Mouse (Mus musculus): ENCODE measurements around the gene Sema4g.

Sema4g gene

DNA sequence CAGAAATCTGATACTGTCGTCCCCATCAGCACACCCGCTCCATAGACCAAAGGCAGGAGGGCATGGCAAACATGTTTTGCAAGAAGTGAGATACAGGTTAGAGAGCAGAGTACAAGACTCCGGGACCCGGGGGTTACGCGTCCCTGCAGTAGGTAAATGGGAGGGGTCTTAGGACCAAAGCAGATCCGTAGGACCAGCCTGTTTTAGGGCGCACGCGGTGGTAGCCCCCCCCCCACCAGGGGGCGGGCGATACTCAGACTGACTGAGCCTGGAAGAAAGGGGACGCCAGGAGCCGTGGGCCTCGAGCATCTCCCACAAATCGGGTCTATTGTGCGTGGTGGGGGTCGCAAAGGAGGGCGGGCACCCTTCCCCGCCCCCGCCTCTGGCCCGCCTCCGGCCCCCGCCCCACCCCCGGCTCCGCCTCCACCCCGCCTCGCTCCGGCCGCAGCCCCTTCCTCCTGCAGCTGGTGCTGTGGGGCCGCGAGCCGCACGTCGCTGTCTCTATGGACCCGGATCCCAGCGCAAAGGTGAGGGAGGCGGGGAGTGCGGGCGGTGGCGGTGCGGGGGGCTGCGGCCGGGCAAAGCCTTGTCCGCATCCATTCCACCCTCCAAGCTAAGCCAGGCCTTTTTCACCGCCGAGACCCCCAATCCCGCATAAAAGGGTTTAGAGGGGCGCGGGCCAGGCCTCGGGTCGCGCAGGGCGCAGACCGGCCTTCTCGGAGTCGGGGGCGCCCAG lies at the start of gene Sema4g:
Sema4g (plus strand) TSS at position 271 of the 736 bp plus-strand sequence.
- no peak for DNase-seq (ENCODE audit: low spot score)

- no peak for DNase-seq (ENCODE audit: low spot score)
Observed at GRCm38 (mm10) chr19:44959633-44960032, 29.3 kb upstream of the Sema4g start.

- no peak for DNase-seq (ENCODE audit: low spot score)
Observed at GRCm38 (mm10) chr19:44965978-44966377, 22.9 kb upstream of the Sema4g start.

- no peak for DNase-seq (ENCODE audit: low spot score)
Observed at GRCm38 (mm10) chr19:44968329-44968728, 20.6 kb upstream of the Sema4g start.

DNA sequence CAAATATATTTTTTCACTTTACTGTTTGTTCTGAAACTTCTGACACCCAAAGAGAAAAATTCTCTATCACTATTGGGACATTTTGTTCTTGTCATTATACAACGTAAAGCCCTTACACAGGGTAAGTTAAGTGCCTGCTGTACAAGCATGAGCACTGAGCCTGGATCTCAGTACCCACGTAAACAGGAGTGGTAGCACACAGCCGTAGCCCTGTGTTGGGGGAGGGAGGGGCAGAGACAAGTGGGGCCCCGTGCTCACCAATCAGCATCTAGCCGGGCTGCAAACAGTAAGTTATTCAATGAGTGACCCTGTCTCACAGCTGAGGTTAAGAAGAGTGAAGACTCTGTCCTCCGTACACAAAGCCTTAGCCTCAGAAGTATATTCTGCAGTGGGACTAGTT lies 12.3 kb upstream of the Sema4g start:
- DNase-seq (ENCODE audit: low spot score), result no peak

- DNase-seq (ENCODE audit: low spot score), result no peak
Observed at GRCm38 (mm10) chr19:44977148-44977547, 11.8 kb upstream of the Sema4g start.

DNA sequence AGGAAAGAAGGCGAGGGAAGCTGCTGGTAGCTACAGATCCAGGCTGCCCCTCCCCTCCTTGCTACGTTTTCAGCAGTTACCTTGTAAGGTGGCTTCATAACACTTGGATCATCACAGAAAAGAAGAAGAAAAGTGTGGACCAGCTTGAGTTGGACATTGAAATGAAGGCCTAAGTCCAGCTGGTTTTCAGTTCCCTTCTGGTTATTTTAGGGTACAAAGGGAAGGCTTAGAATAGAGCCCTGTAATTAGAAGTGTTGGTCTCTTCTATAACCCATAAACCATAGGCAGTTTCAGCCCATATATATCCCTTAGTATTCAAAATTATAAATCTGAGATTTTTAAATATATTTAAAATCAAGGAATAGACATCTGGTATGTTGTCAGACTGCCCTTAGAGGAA lies 8.1 kb upstream of the Sema4g start:
- no peak for DNase-seq (ENCODE audit: low spot score)

GRCm38 (mm10) chr19:44982477-44983115 lies 6.3 kb upstream of the Sema4g start:
- no peak for DNase-seq (ENCODE audit: low spot score)

DNA sequence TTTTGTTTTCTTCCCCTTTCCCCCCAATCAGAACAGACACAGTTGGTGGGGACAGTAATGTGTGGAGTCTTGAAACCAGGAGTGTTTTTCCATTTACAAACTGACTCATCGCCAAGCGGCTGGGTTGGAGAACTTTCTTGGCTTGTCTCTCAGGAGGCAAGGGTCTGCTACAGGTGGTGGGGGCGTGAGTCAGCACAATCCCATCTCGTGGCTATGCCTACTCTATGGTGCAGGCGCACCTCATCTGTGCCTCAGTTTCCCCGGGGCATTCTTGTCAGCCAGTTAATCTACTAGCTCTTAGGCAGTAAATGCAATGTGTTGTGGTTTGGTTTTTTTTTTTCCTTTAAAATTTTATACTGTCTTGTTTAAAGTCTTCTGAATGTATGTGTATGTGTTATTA lies 5.5 kb upstream of the Sema4g start:
- DNase-seq (ENCODE audit: low spot score), result no peak

DNA sequence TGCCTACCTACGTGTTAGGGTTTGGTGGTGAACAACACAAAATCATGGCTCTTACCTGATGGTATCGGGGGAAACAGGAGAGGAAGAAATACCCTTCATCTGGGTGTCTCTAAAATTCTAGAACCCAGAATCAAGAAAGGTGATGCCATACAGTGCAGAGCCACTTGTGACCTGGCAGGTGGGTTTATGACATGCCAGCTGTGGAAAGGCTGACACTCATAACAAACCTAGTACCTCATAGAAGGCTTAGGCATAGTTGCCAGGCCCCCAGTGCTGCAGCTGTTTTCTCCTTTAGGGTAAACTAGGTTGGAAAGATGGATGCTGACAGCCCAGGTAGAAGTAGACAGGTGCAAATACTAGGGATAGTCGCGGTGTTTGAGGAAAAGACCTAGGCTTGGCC lies 4.5 kb upstream of the Sema4g start:
- no peak for DNase-seq (ENCODE audit: low spot score)

DNA sequence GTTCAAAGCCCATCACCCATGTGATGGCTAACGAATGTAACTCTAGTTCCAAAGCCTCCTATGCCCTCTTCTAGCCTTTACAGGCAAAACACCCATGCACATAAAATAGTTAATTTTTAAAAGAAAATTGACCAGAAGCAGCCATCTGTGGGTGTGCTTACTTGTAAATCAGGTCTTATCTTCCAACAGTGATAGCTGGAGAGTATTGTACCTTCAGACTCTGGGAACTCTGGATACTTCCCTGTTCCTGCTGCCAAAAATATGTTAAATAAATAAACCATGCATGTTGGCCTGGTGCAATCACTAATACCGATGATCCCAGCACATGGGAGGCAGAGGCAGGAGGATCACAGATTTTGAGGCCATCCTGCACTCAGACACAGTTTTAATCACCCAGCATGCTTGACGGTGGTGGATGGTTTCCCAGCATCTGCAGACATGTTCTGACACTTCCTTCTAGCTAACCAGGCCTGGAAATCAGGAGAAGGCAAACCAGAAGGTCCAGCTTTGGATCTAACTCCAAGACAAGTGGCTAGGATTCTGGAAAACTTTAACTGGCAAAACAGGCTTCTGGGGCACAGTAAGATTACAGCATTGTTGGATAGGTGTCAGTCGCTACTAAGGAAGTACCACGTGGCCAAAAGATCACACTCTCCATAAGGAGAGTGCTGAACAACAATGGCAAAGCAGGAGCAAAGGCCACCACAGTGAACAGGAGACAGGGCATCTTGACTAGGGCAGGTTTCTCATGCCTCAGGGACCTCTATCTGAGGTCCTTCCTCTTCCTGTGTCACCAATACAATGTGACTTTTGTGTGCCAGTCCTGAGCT lies 3.5 kb upstream of the Sema4g start:
- no peak for DNase-seq (ENCODE audit: low spot score)

DNA sequence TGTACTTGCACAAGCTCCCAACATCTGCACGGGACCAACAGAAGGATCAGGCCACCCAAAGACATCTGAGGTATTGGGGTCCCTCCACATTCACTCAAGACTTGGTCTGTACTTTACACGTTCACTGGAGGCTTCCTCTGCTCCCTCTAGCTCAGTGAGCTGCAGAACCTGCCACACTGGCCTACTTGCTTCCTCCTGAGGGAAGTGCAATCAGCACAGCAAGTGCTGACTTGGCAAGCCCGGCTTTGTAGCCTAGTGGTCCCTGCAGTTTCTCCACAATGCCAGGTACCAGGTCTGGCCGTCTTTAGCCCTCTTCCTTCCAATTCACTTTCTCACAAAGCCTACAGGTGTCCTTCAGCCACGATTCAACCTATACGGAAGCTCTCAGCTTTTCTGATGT lies 1.9 kb upstream of the Sema4g start:
- no peak for DNase-seq (ENCODE audit: low spot score)

GRCm38 (mm10) chr19:44987851-44988250 lies 1.1 kb upstream of the Sema4g start:
- peak; percentile 46 for DNase-seq (ENCODE audit: low spot score)

DNA sequence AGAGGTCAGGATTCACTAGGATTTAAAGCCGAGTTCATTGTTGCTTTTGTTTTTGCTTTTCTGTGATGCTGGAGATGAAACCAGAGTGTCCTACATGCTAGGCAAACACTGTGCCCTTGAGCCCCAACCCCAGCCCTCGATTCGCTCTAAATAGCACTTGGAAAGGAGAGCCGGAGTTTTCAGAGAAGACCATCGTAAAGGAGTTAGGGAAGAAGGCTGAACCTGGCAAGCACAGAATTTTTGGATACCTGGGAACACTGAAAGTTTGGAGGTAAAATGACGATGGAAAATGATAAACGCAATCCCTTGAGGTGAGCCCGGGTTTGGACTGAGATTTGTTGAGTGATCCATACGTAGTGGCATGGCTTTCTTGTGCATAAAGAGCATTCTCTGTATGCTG lies 580 bp upstream of the Sema4g start:
- DNase-seq (ENCODE audit: low spot score), result no peak

GRCm38 (mm10) chr19:44989567-44990495 lies 930 bp downstream of the Sema4g start:
- no peak for DNase-seq (ENCODE audit: low spot score)

- DNase-seq (ENCODE audit: low spot score), result no peak
Observed at GRCm38 (mm10) chr19:44991031-44991430, 2.1 kb downstream of the Sema4g start.

DNA sequence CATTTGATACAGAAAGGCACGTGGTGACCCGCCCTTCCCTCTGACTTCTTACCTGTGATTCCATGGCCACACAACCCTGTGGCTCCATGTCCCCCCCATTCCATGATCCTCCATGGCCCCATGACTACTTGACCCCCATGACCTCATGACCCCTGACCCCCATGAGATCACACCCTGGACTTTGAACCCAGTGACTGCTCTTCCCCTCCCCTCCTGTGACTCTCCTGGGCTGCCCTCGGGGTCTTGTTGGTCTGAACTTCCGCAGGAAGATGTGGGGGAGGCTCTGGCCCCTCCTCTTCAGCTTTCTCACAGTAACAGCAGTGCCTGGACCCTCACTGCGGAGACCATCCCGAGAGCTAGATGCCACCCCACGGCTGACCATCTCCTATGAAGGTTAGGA lies 3.3 kb downstream of the Sema4g start:
- no peak for DNase-seq (ENCODE audit: low spot score)

DNA sequence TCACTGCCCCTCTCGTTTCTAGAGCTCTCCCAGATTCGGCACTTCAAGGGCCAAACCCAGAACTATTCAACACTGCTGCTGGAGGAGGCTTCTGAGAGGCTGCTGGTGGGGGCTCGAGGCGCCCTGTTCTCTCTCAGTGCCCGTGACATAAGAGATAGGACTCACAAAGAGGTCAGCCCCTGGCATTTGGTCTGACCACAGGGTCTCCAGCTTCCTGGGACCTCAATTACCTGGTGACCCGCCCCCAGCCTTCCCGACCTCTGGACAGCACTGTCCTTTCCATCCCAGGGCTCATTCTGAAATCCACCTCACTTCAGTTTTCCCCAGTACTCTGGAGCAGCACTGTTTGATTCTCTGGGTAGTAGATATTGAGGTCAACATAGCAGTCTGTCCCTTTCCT lies 3.8 kb downstream of the Sema4g start:
- DNase-seq (ENCODE audit: low spot score), result no peak

DNA sequence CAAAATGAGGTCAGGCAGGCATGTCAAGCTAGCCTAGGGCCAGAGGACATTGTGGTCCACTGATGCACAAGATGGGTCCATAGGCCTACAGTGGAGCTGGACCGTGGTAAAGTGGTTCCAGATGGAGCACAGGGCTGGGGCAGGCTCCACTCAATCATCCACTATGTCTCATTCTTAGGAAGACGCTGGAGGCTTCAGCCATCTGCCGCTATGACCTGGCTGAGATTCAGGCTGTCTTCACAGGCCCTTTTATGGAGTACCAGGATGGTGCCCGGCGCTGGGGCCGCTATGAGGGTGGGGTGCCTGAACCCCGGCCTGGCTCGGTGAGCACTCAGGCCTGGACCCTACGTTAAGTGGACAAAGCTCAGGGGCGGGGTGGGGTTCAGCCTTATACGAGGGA lies 8.9 kb downstream of the Sema4g start:
- DNase-seq (ENCODE audit: low spot score), result no peak

DNA sequence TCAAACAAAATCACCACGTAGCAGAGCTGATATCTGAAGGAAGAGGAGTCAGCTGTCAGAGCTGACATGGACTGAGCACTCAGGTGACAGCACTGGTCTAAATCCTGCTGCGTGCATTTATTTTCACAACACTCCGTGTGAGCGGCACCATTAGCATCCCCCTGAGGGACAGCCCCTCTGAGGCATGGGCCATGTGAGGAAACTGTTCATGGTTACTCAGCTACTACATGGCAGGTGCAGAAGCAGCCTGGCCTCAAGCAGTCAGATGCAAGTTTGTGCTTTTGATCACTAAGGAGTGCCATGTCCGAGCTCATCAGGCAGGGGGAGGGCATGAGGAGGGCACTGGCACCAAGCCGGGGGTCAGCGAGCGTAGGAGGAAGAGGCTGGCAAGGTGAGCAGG lies 10.7 kb downstream of the Sema4g start:
- no peak for DNase-seq (ENCODE audit: low spot score)

DNA sequence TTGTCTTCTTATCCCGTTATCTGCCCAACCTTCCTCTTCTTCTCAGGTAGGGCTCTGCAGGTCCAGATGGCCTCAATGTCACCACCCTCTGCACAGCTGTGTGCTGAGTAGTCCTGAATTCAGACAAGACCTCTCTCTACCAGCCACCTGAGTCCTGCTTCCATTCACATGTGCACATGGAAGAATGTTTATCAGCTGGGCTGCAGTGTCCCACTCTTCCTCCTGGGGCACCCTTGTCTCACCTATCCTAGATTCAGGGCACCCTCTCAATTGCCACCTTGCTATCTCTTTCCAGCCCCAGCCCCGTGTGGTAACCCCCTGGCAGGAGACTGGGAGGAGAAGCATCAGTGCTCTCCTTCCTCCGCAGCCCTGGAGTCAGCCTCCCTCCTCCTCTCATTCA lies 13.4 kb downstream of the Sema4g start:
- no peak for DNase-seq (ENCODE audit: low spot score)

All from left cerebral cortex, adult 11 months (tissue).